Comparison of ENCODE assay signal across 15 mouse cellular contexts in the genomic region with DNA sequence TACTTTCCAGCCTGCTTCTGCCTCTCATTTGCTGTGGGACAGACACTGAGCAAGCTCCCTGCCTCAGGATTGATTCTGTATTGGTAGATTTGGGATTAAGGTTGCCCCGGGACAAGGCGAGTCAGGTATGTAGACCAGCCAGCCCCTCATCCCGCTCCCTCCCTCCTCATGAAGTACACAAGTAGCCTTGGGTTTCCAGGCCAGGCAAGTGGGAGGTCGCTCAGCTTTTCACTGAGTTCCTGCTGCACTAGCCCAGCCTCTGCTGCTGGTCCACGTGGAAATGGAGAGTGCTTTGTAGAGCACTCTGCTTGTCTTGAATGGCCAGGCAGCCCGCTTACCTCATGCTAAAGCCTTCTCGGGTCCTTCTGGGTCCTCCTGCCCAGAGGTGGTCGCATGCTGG. TPM values are rescaled to one million over a fixed set of nuclear protein-coding genes. Genes with fewer than 3 reads are reported as not detected.
DNase-seq lines count a peak whose midpoint lies in the region; ATAC-seq and TF ChIP-seq lines count a peak whose summit lies in the region.
"Had no signal": no experiment of that assay in that cellular context is flagged by ENCODE, and none has a peak within 500 bp of the region (broad histone marks: within the 10 kb centered on the region; RNA-seq: fewer than 3 reads in every experiment).

No protein-coding gene starts in this region.

- 0 out of 2 replicates have a peak overlapping the region, but pooled peaks have one; percentile 6 for H3K9ac ChIP-seq in forebrain, embryonic 13.5 days
- H3K9ac ChIP-seq in forebrain, embryonic 16.5 days (replicated peaks; ENCODE audit: low read depth, low read length): no peak overlapping the region
- 0 out of 2 replicates have a peak overlapping the region, but pooled peaks have one; percentile 19 for H3K9ac ChIP-seq in intestine, embryonic 16.5 days (ENCODE audit: low read depth, low read length)
- H3K9ac ChIP-seq in intestine, embryonic 15.5 days: no peak overlapping the region
- no peak overlapping the region for H3K9ac ChIP-seq in lung, postnatal 0 days (replicated peaks; ENCODE audit: low read depth)
- H3K9ac ChIP-seq: hindbrain, embryonic 13.5 days; neural tube, embryonic 12.5 days had no signal

- H3K4me1 ChIP-seq in forebrain, embryonic 13.5 days: no peaks in the 10 kb centered on the region; the same call in 1 of the 2 replicates
- 0 out of 2 replicates have a peak, but pooled peaks cover 3% of the 10 kb centered on the region for H3K4me1 ChIP-seq in forebrain, embryonic 16.5 days (replicated peaks; ENCODE audit: control insufficient read depth, insufficient read depth, low read length)
- H3K4me1 ChIP-seq in intestine, embryonic 16.5 days (ENCODE audit: control insufficient read depth, insufficient read depth, low read length): peaks cover 24% of the 10 kb centered on the region
- H3K4me1 ChIP-seq in intestine, embryonic 15.5 days (replicated peaks): peaks cover 8% of the 10 kb centered on the region; the same call in 1 of the 2 replicates
- H3K4me1 ChIP-seq in lung, postnatal 0 days (ENCODE audit: insufficient read depth, low read depth, low read length): no peaks in the 10 kb centered on the region

- ATAC-seq in forebrain, embryonic 13.5 days: no peak
- ATAC-seq in forebrain, embryonic 16.5 days: no peak
- ATAC-seq in intestine, embryonic 16.5 days: no peak
- no peak for ATAC-seq in intestine, embryonic 15.5 days
- ATAC-seq in lung, postnatal 0 days: peak; percentile 59

- H3K27ac ChIP-seq in forebrain, embryonic 13.5 days: no peak overlapping the region
- no peak overlapping the region for H3K27ac ChIP-seq in forebrain, embryonic 16.5 days (ENCODE audit: low read length)
- 0 out of 2 replicates have a peak overlapping the region, but pooled peaks have one; percentile 26 for H3K27ac ChIP-seq in intestine, embryonic 16.5 days (ENCODE audit: low read length)
- H3K27ac ChIP-seq in intestine, embryonic 15.5 days: no peak overlapping the region
- 0 out of 2 replicates have a peak overlapping the region, but pooled peaks have one; percentile 16 for H3K27ac ChIP-seq in lung, postnatal 0 days (ENCODE audit: low read length)
- H3K27ac ChIP-seq: hindbrain, embryonic 13.5 days; macrophage; neural tube, embryonic 12.5 days; stomach, postnatal 0 days had no signal

- no peaks in the 10 kb centered on the region for H3K27me3 ChIP-seq in forebrain, embryonic 13.5 days
- H3K27me3 ChIP-seq in forebrain, embryonic 16.5 days (replicated peaks; ENCODE audit: control insufficient read depth, insufficient read depth, low read length): no peaks in the 10 kb centered on the region
- no peaks in the 10 kb centered on the region for H3K27me3 ChIP-seq in intestine, embryonic 16.5 days (replicated peaks; ENCODE audit: control insufficient read depth, insufficient read depth, low read length)
- no peaks in the 10 kb centered on the region for H3K27me3 ChIP-seq in intestine, embryonic 15.5 days (replicated peaks)
- H3K27me3 ChIP-seq in lung, postnatal 0 days (replicated peaks; ENCODE audit: insufficient read depth, low read length): no peaks in the 10 kb centered on the region
- H3K27me3 ChIP-seq: hindbrain, embryonic 13.5 days; neural tube, embryonic 12.5 days had no signal

- TF ChIP-seq CTCF in lung, postnatal 0 days (IDR thresholded peaks at IDR 0.05): no peak

- no peak overlapping the region for H3K4me3 ChIP-seq in forebrain, embryonic 13.5 days
- H3K4me3 ChIP-seq in forebrain, embryonic 16.5 days (replicated peaks; ENCODE audit: low read length): no peak overlapping the region
- H3K4me3 ChIP-seq in intestine, embryonic 16.5 days (ENCODE audit: low read length): no peak overlapping the region
- no peak overlapping the region for H3K4me3 ChIP-seq in intestine, embryonic 15.5 days (replicated peaks)
- no peak overlapping the region for H3K4me3 ChIP-seq in lung, postnatal 0 days (ENCODE audit: low read depth, low read length)
- H3K4me3 ChIP-seq: hindbrain, embryonic 13.5 days; neural tube, embryonic 12.5 days had no signal

- no peaks in the 10 kb centered on the region for H3K9me3 ChIP-seq in forebrain, embryonic 13.5 days (replicated peaks)
- no peaks in the 10 kb centered on the region for H3K9me3 ChIP-seq in forebrain, embryonic 16.5 days (ENCODE audit: control insufficient read depth, low read length)
- no peaks in the 10 kb centered on the region for H3K9me3 ChIP-seq in intestine, embryonic 16.5 days (ENCODE audit: control insufficient read depth, low read length)
- no peaks in the 10 kb centered on the region for H3K9me3 ChIP-seq in intestine, embryonic 15.5 days
- no peaks in the 10 kb centered on the region for H3K9me3 ChIP-seq in lung, postnatal 0 days (ENCODE audit: low read length)
- H3K9me3 ChIP-seq: hindbrain, embryonic 13.5 days; neural tube, embryonic 12.5 days had no signal

- TF ChIP-seq EP300 in lung, postnatal 0 days (IDR thresholded peaks at IDR 0.05): no peak

- peaks cover 5% of the 10 kb centered on the region for H3K36me3 ChIP-seq in forebrain, embryonic 13.5 days (ENCODE audit: poor library complexity, severe bottlenecking)
- peaks cover 3% of the 10 kb centered on the region; the same call in 1 of the 2 replicates for H3K36me3 ChIP-seq in forebrain, embryonic 16.5 days (ENCODE audit: control insufficient read depth, insufficient read depth)
- 0 out of 2 replicates have a peak, but pooled peaks cover 2% of the 10 kb centered on the region for H3K36me3 ChIP-seq in intestine, embryonic 16.5 days (ENCODE audit: control insufficient read depth, insufficient read depth, low read length)
- H3K36me3 ChIP-seq in intestine, embryonic 15.5 days: 0 out of 2 replicates have a peak, but pooled peaks cover 2% of the 10 kb centered on the region
- H3K36me3 ChIP-seq in lung, postnatal 0 days (ENCODE audit: insufficient read depth, low read length): peaks cover 2% of the 10 kb centered on the region; the same call in 1 of the 2 replicates

- H3K4me2 ChIP-seq in forebrain, embryonic 13.5 days: no peak overlapping the region
- H3K4me2 ChIP-seq in forebrain, embryonic 16.5 days (ENCODE audit: low read length): no peak overlapping the region
- H3K4me2 ChIP-seq in intestine, embryonic 16.5 days (ENCODE audit: low read depth, low read length): no peak overlapping the region
- H3K4me2 ChIP-seq in intestine, embryonic 15.5 days (replicated peaks): no peak overlapping the region
- no peak overlapping the region for H3K4me2 ChIP-seq in lung, postnatal 0 days (replicated peaks; ENCODE audit: low read depth, low read length)
- H3K4me2 ChIP-seq: hindbrain, embryonic 13.5 days; neural tube, embryonic 12.5 days had no signal

- peak; percentile 14 for DNase-seq in lung, postnatal 0 days (ENCODE audit: low spot score)
- no peak for DNase-seq in lung, postnatal 25 days (ENCODE audit: low spot score)
- DNase-seq in right cerebral cortex, postnatal 4 days: no peak
- DNase-seq in urinary bladder, postnatal 10 days (ENCODE audit: low spot score): no peak
- DNase-seq: cerebellum, postnatal 14 days; midbrain, embryonic 14.5 days; spleen, adult 18-20 months had no signal

- WGBS in forebrain, embryonic 13.5 days: 78% methylated on average over 8 of the region's 8 CpGs
- 76% methylated on average over 8 of the region's 8 CpGs for WGBS in forebrain, embryonic 16.5 days
- WGBS in intestine, embryonic 16.5 days: 58% methylated on average over 8 of the region's 8 CpGs
- whole genome bisulfite sequencing in intestine, embryonic 15.5 days: 60% methylated on average over 8 of the region's 8 CpGs
- WGBS in lung, postnatal 0 days: 46% methylated on average over 8 of the region's 8 CpGs

RNA-seq across cellular contexts. Expression of a gene that starts 11.4 kb away (rescaled TPM):
- 3.8 and 5.0 TPM in 2 replicates for polyA plus RNA-seq in forebrain, embryonic 13.5 days (2015; fragmentation: Nextera tagmentation; extraction: Ambion mirVana)
- 3.9 and 4.5 TPM in 2 replicates for polyA plus RNA-seq in forebrain, embryonic 16.5 days (2015; fragmentation: Nextera tagmentation; extraction: Ambion mirVana)
- polyA plus RNA-seq in intestine, embryonic 16.5 days (2015; fragmentation: Nextera tagmentation; extraction: Ambion mirVana): 2.1 and 2.2 TPM in 2 replicates
- polyA plus RNA-seq in intestine, embryonic 15.5 days (2015; fragmentation: Nextera tagmentation; extraction: Ambion mirVana): 3.0 and 3.1 TPM in 2 replicates
- polyA plus RNA-seq in lung, postnatal 0 days (2015; fragmentation: Nextera tagmentation; extraction: Ambion mirVana): 0.81 and 0.89 TPM in 2 replicates

RNA-seq across cellular contexts. Expression of a gene that starts 33.9 kb away (rescaled TPM):
- polyA plus RNA-seq in forebrain, embryonic 13.5 days (2015; fragmentation: Nextera tagmentation; extraction: Ambion mirVana): 19.4 and 23.4 TPM in 2 replicates
- polyA plus RNA-seq in forebrain, embryonic 16.5 days (2015; fragmentation: Nextera tagmentation; extraction: Ambion mirVana): 23.0 TPM in 2 replicates
- polyA plus RNA-seq in intestine, embryonic 16.5 days (2015; fragmentation: Nextera tagmentation; extraction: Ambion mirVana): 3.8 and 12.6 TPM in 2 replicates
- polyA plus RNA-seq in intestine, embryonic 15.5 days (2015; fragmentation: Nextera tagmentation; extraction: Ambion mirVana): 11.9 and 12.6 TPM in 2 replicates
- 9.1 and 21.1 TPM in 2 replicates for polyA plus RNA-seq in lung, postnatal 0 days (2015; fragmentation: Nextera tagmentation; extraction: Ambion mirVana)

RNA-seq across cellular contexts. Expression of a gene that starts 50.8 kb away (rescaled TPM):
- polyA plus RNA-seq in forebrain, embryonic 13.5 days (2015; fragmentation: Nextera tagmentation; extraction: Ambion mirVana): 63.0 and 65.2 TPM in 2 replicates
- polyA plus RNA-seq in forebrain, embryonic 16.5 days (2015; fragmentation: Nextera tagmentation; extraction: Ambion mirVana): 74.2 and 75.8 TPM in 2 replicates
- 69.6 and 78.8 TPM in 2 replicates for polyA plus RNA-seq in intestine, embryonic 16.5 days (2015; fragmentation: Nextera tagmentation; extraction: Ambion mirVana)
- polyA plus RNA-seq in intestine, embryonic 15.5 days (2015; fragmentation: Nextera tagmentation; extraction: Ambion mirVana): 77.0 and 77.4 TPM in 2 replicates
- polyA plus RNA-seq in lung, postnatal 0 days (2015; fragmentation: Nextera tagmentation; extraction: Ambion mirVana): 34.2 and 36.8 TPM in 2 replicates

Comparison
In these comparisons a context has a peak if more than half of its experiments do, and no peak if none do; other contexts are left out.
1. H3K27ac ChIP-seq: peak in intestine, embryonic 16.5 days (single experiment) and lung, postnatal 0 days (single experiment); none in forebrain, embryonic 13.5 days (single experiment), forebrain, embryonic 16.5 days (single experiment) and intestine, embryonic 15.5 days (single experiment).
2. H3K9ac ChIP-seq: peak in forebrain, embryonic 13.5 days (single experiment) and intestine, embryonic 16.5 days (single experiment); none in forebrain, embryonic 16.5 days (single experiment), intestine, embryonic 15.5 days (single experiment) and lung, postnatal 0 days (single experiment).